Mouse (Mus musculus): ENCODE results near the gene Gm28035.

GRCm38 (mm10) chr2:30243391-30243790, 3.0 kb downstream of the Gm28035 start:
- TF ChIP-seq CTCF (IDR thresholded peaks at IDR 0.05; ENCODE audit: insufficient read depth, low read depth, low read length) (no peak), POLR2A (IDR thresholded peaks at IDR 0.05; ENCODE audit: insufficient read depth, low read depth, low read length) (no peak)

Data from olfactory bulb, adult 2 months (tissue).